Mouse (Mus musculus) embryo, embryonic 9.5 days (tissue): ENCODE data around the gene Cnot10.
A peak's percentile ranks its signal among the peaks of the same experiment; 100 is the strongest.

Experiments used
- DNase-seq: peaks from one replicate; pipeline ENCODE4 v3.0.0-alpha.2; 2017; ENCODE audit errors: extremely low spot score

The Cnot10 gene

GRCm38 (mm10) chr9:114584183-114585016 lies 55.6 kb downstream of the Cnot10 start:
- DNase-seq = peak; percentile 82

- no peak for DNase-seq
Observed at GRCm38 (mm10) chr9:114583812-114584182, 56.2 kb downstream of the Cnot10 start.

- DNase-seq = no peak
Observed at GRCm38 (mm10) chr9:114578646-114579045, 61.3 kb downstream of the Cnot10 start.

- no peak for DNase-seq
Observed at GRCm38 (mm10) chr9:114576001-114576400, 64.0 kb downstream of the Cnot10 start.

GRCm38 (mm10) chr9:114573528-114573927 lies 66.5 kb downstream of the Cnot10 start:
- DNase-seq = no peak

GRCm38 (mm10) chr9:114568682-114569474 lies 71.1 kb downstream of the Cnot10 start:
- no peak for DNase-seq

GRCm38 (mm10) chr9:114564667-114565066 lies 75.3 kb downstream of the Cnot10 start:
- DNase-seq = peak; percentile 66

GRCm38 (mm10) chr9:114563761-114564606 lies 76.0 kb downstream of the Cnot10 start, which contains the start of gene Trim71:
Gene Trim71, minus strand, starts transcription at chr9:114564369.
- DNase-seq = peak; percentile 94

GRCm38 (mm10) chr9:114562919-114563751 lies 76.8 kb downstream of the Cnot10 start:
- DNase-seq = peak; percentile 58

GRCm38 (mm10) chr9:114562031-114562918 lies 77.7 kb downstream of the Cnot10 start:
- no peak for DNase-seq

- DNase-seq = peak; percentile 72
Observed at GRCm38 (mm10) chr9:114561671-114561971, 78.4 kb downstream of the Cnot10 start.

- no peak for DNase-seq
Observed at GRCm38 (mm10) chr9:114560771-114561670, 79.0 kb downstream of the Cnot10 start.

GRCm38 (mm10) chr9:114560141-114560540 lies 79.8 kb downstream of the Cnot10 start:
- no peak for DNase-seq

GRCm38 (mm10) chr9:114557086-114557485 lies 82.9 kb downstream of the Cnot10 start:
- DNase-seq = no peak

GRCm38 (mm10) chr9:114556276-114556855 lies 83.6 kb downstream of the Cnot10 start:
- DNase-seq = no peak

- no peak for DNase-seq
Observed at GRCm38 (mm10) chr9:114554355-114554979, 85.5 kb downstream of the Cnot10 start.

- DNase-seq = no peak
Observed at GRCm38 (mm10) chr9:114553828-114554227, 86.2 kb downstream of the Cnot10 start.

- no peak for DNase-seq
Observed at GRCm38 (mm10) chr9:114550033-114550432, 90.0 kb downstream of the Cnot10 start.
